Mouse (Mus musculus): ENCODE measurements at regions not wholly inside any gene's neighbourhood (a gene's known extent, or its start where the extent isn't known, plus 50 kb on each side); places are given as distances from the start of the nearest gene placed in this dataset.

GRCm38 (mm10) chr6:51667022-51667421 lies 143.3 kb downstream of the Snx10 start:
- Histone ChIP-seq H3K27me3 (ENCODE audit: insufficient read depth, low read length) (0 out of 2 replicates have a peak, but pooled peaks cover 3% of the 10 kb centered on the region), H3K36me3 (ENCODE audit: insufficient read depth, low read length) (0 out of 2 replicates have a peak, but pooled peaks cover 3% of the 10 kb centered on the region), H3K4me3 (replicated peaks; ENCODE audit: low read length) (no peak overlapping the region), H3K9me3 (ENCODE audit: low read length) (peaks cover 45% of the 10 kb centered on the region), H3K4me1 (replicated peaks; ENCODE audit: low read depth, low read length) (no peaks in the 10 kb centered on the region)
- TF ChIP-seq POU5F1 (IDR thresholded peaks at IDR 0.05; ENCODE audit: borderline replicate concordance, low read length) (no peak), CTCF (conservative IDR thresholded peaks at IDR 0.05; ENCODE audit: low read length) (no peak), NANOG (IDR thresholded peaks at IDR 0.05; ENCODE audit: borderline replicate concordance, low read length) (no peak)

- H3K4me3 ChIP-seq (replicated peaks; ENCODE audit: low read length): no peak overlapping the region
- 0 out of 2 replicates have a peak, but pooled peaks cover 4% of the 10 kb centered on the region for H3K27me3 ChIP-seq (ENCODE audit: insufficient read depth, low read length)
- peaks cover 14% of the 10 kb centered on the region for H3K4me1 ChIP-seq (replicated peaks; ENCODE audit: low read depth, low read length)
- peaks cover 11% of the 10 kb centered on the region; the same call in 1 of the 2 replicates for H3K9me3 ChIP-seq (ENCODE audit: low read length)
- TF ChIP-seq POU5F1 (IDR thresholded peaks at IDR 0.05; ENCODE audit: borderline replicate concordance, low read length) (no peak), CTCF (conservative IDR thresholded peaks at IDR 0.05; ENCODE audit: low read length) (no peak), NANOG (IDR thresholded peaks at IDR 0.05; ENCODE audit: borderline replicate concordance, low read length) (no peak)
- no peaks in the 10 kb centered on the region for H3K36me3 ChIP-seq (ENCODE audit: insufficient read depth, low read length)
These were observed 151.7 kb downstream of the Snx10 start for GRCm38 (mm10) chr6:51675342-51675945.

- 0 out of 2 replicates have a peak, but pooled peaks cover 4% of the 10 kb centered on the region for H3K27me3 ChIP-seq (ENCODE audit: insufficient read depth, low read length)
- peaks cover 19% of the 10 kb centered on the region for H3K9me3 ChIP-seq (ENCODE audit: low read length)
These were observed 153.7 kb downstream of the Snx10 start for GRCm38 (mm10) chr6:51677162-51677996.

GRCm38 (mm10) chr6:51678743-51679142 lies 155.0 kb downstream of the Snx10 start:
- H3K36me3 ChIP-seq (ENCODE audit: insufficient read depth, low read length): no peaks in the 10 kb centered on the region
- no peak overlapping the region for H3K4me3 ChIP-seq (replicated peaks; ENCODE audit: low read length)
- TF ChIP-seq POU5F1 (IDR thresholded peaks at IDR 0.05; ENCODE audit: borderline replicate concordance, low read length): no peak
- no peak for TF ChIP-seq CTCF (conservative IDR thresholded peaks at IDR 0.05; ENCODE audit: low read length)
- no peak for TF ChIP-seq NANOG (IDR thresholded peaks at IDR 0.05; ENCODE audit: borderline replicate concordance, low read length)
- H3K27me3 ChIP-seq (ENCODE audit: insufficient read depth, low read length): 0 out of 2 replicates have a peak, but pooled peaks cover 4% of the 10 kb centered on the region
- peaks cover 19% of the 10 kb centered on the region for H3K9me3 ChIP-seq (ENCODE audit: low read length)
- H3K4me1 ChIP-seq (replicated peaks; ENCODE audit: low read depth, low read length): peaks cover 16% of the 10 kb centered on the region

More at GRCm38 (mm10) chr6:51677162-51677996, 153.7 kb downstream of the Snx10 start:
- H3K4me1 ChIP-seq (replicated peaks; ENCODE audit: low read depth, low read length): peaks cover 14% of the 10 kb centered on the region
- TF ChIP-seq NANOG (IDR thresholded peaks at IDR 0.05; ENCODE audit: borderline replicate concordance, low read length): no peak
- TF ChIP-seq CTCF (conservative IDR thresholded peaks at IDR 0.05; ENCODE audit: low read length): no peak
- TF ChIP-seq POU5F1 (IDR thresholded peaks at IDR 0.05; ENCODE audit: borderline replicate concordance, low read length): no peak
- H3K4me3 ChIP-seq (replicated peaks; ENCODE audit: low read length): no peak overlapping the region
- H3K36me3 ChIP-seq (ENCODE audit: insufficient read depth, low read length): no peaks in the 10 kb centered on the region

GRCm38 (mm10) chr6:51680239-51680857 lies 156.6 kb downstream of the Snx10 start:
- 0 out of 2 replicates have a peak, but pooled peaks cover 7% of the 10 kb centered on the region for H3K27me3 ChIP-seq (ENCODE audit: insufficient read depth, low read length)
- peaks cover 19% of the 10 kb centered on the region for H3K9me3 ChIP-seq (ENCODE audit: low read length)
- no peak overlapping the region for H3K4me3 ChIP-seq (replicated peaks; ENCODE audit: low read length)
- TF ChIP-seq NANOG (IDR thresholded peaks at IDR 0.05; ENCODE audit: borderline replicate concordance, low read length) (no peak), POU5F1 (IDR thresholded peaks at IDR 0.05; ENCODE audit: borderline replicate concordance, low read length) (no peak), CTCF (conservative IDR thresholded peaks at IDR 0.05; ENCODE audit: low read length) (no peak)
- H3K36me3 ChIP-seq (ENCODE audit: insufficient read depth, low read length): no peaks in the 10 kb centered on the region
- peaks cover 19% of the 10 kb centered on the region for H3K4me1 ChIP-seq (replicated peaks; ENCODE audit: low read depth, low read length)

GRCm38 (mm10) chr6:51683131-51683530 lies 159.4 kb downstream of the Snx10 start:
- Histone ChIP-seq H3K27me3 (ENCODE audit: insufficient read depth, low read length) (peaks cover 14% of the 10 kb centered on the region; the same call in 1 of the 2 replicates), H3K4me3 (replicated peaks; ENCODE audit: low read length) (no peak overlapping the region), H3K4me1 (replicated peaks; ENCODE audit: low read depth, low read length) (peaks cover 6% of the 10 kb centered on the region), H3K36me3 (ENCODE audit: insufficient read depth, low read length) (no peaks in the 10 kb centered on the region), H3K9me3 (ENCODE audit: low read length) (peaks cover 19% of the 10 kb centered on the region)
- TF ChIP-seq CTCF (conservative IDR thresholded peaks at IDR 0.05; ENCODE audit: low read length) (no peak), POU5F1 (IDR thresholded peaks at IDR 0.05; ENCODE audit: borderline replicate concordance, low read length) (no peak), NANOG (IDR thresholded peaks at IDR 0.05; ENCODE audit: borderline replicate concordance, low read length) (no peak)

GRCm38 (mm10) chr6:51685651-51686287 lies 162.1 kb downstream of the Snx10 start:
- no peak for TF ChIP-seq CTCF (conservative IDR thresholded peaks at IDR 0.05; ENCODE audit: low read length)
- TF ChIP-seq POU5F1 (IDR thresholded peaks at IDR 0.05; ENCODE audit: borderline replicate concordance, low read length): no peak
- TF ChIP-seq NANOG (IDR thresholded peaks at IDR 0.05; ENCODE audit: borderline replicate concordance, low read length): no peak
- Histone ChIP-seq H3K4me1 (replicated peaks; ENCODE audit: low read depth, low read length) (peaks cover 6% of the 10 kb centered on the region), H3K4me3 (replicated peaks; ENCODE audit: low read length) (no peak overlapping the region), H3K9me3 (ENCODE audit: low read length) (peaks cover 5% of the 10 kb centered on the region), H3K27me3 (ENCODE audit: insufficient read depth, low read length) (peaks cover 12% of the 10 kb centered on the region; the same call in 1 of the 2 replicates), H3K36me3 (ENCODE audit: insufficient read depth, low read length) (no peaks in the 10 kb centered on the region)

Measured in E14TG2a.4 (cell line).